Mouse (Mus musculus) CH12.LX (cell line): ENCODE measurements at regions not wholly inside any gene's neighbourhood (a gene's known extent, or its start where the extent isn't known, plus 50 kb on each side); places are given as distances from the start of the nearest gene placed in this dataset.

ENCODE experiments used
- DNase-seq: peaks from one replicate; pipeline ENCODE4 v3.0.0-alpha.2; 2013; ENCODE audit errors: extremely low read depth
- H3K27ac ChIP-seq: 2 replicates; pipeline ENCODE4 v1.5.1; 2012; ENCODE audit warnings: low read depth, mild to moderate bottlenecking, control low read depth, moderate library complexity; ENCODE audit not compliant: insufficient read depth
- H3K27me3 ChIP-seq: replicated peaks from 2 replicates; pipeline ENCODE3; 2012; ENCODE audit warnings: inconsistent platforms
- H3K36me3 ChIP-seq, 2 experiments: replicated peaks in 1 of 2; 2 replicates each; pipeline versions ENCODE3 to v1.6.1; 2012; ENCODE audit warnings: inconsistent platforms in 1 of 2, low read length in 1 of 2, mild to moderate bottlenecking in 1 of 2, mixed read lengths in 1 of 2, moderate library complexity in 1 of 2; ENCODE audit not compliant: control insufficient read depth in 1 of 2, insufficient read depth in 1 of 2
- H3K4me1 ChIP-seq, 2 experiments: 2 replicates each; pipeline ENCODE4 v1.6.1; 2012; ENCODE audit warnings: inconsistent platforms in 1 of 2, moderate library complexity in 1 of 2; ENCODE audit not compliant: insufficient read depth in 2 of 2, control insufficient read depth in 1 of 2
- H3K4me2 ChIP-seq: 2 replicates; pipeline ENCODE4 v1.6.1; 2012; ENCODE audit warnings: low read depth, mild to moderate bottlenecking, control low read depth; ENCODE audit not compliant: poor library complexity, insufficient read depth, severe bottlenecking
- H3K4me3 ChIP-seq, 3 experiments: fragments of 150-350 bp in 1 of 3; sonication (generic) in 1 of 3; replicated peaks in 1 of 3; 2 replicates each; pipeline versions ENCODE3 to v1.5.1; 2011 to 2012; ENCODE audit warnings: low read depth in 2 of 3, low read length in 2 of 3, mild to moderate bottlenecking in 2 of 3, moderate library complexity in 2 of 3, control low read depth in 1 of 3, improper control_type of control experiment in 1 of 3, inconsistent platforms in 1 of 3, mixed read lengths in 1 of 3; ENCODE audit not compliant: poor library complexity in 1 of 3
- H3K79me2 ChIP-seq: replicated peaks from 2 replicates; pipeline ENCODE4 v1.6.1; 2012; ENCODE audit warnings: mild to moderate bottlenecking, moderate library complexity; ENCODE audit not compliant: control insufficient read depth, poor library complexity, insufficient read depth, severe bottlenecking; ENCODE audit errors: extremely low read depth
- H3K9ac ChIP-seq: 2 replicates; pipeline ENCODE4 v1.6.1; 2012; ENCODE audit warnings: low read depth, mild to moderate bottlenecking, control low read depth, moderate library complexity; ENCODE audit not compliant: insufficient read depth
- H3K9me3 ChIP-seq: replicated peaks from 2 replicates; pipeline ENCODE3; 2012; ENCODE audit warnings: low read length, inconsistent platforms, mixed read lengths
- CHD1 ChIP-seq: IDR thresholded peaks from 2 replicates; pipeline ENCODE4 v1.6.1; 2012; ENCODE audit warnings: low read depth, low read length, improper control_type of control experiment, inconsistent platforms
- CHD2 ChIP-seq: IDR thresholded peaks from 2 replicates; pipeline ENCODE4 v1.6.1; 2011; ENCODE audit warnings: low read length, improper control_type of control experiment
- CTCF ChIP-seq, 2 experiments: IDR thresholded peaks in 1 of 2; conservative IDR thresholded peaks in 1 of 2; 2 replicates each; pipeline ENCODE4 v1.5.1; 2011 to 2012; ENCODE audit warnings: low read depth in 2 of 2, low read length in 2 of 2, improper control_type of control experiment in 1 of 2, inconsistent platforms in 1 of 2, mild to moderate bottlenecking in 1 of 2, moderate library complexity in 1 of 2
- EP300 ChIP-seq: IDR thresholded peaks from 2 replicates; pipeline ENCODE4 v1.6.1; 2011; ENCODE audit warnings: low read length, improper control_type of control experiment
- GABPA ChIP-seq: IDR thresholded peaks from 2 replicates; pipeline ENCODE4 v1.6.1; 2012; ENCODE audit warnings: low read depth, low read length, improper control_type of control experiment, inconsistent platforms; ENCODE audit not compliant: insufficient replicate concordance
- JUN ChIP-seq: IDR thresholded peaks from 2 replicates; pipeline ENCODE4 v1.6.1; 2011; ENCODE audit warnings: low read depth, mild to moderate bottlenecking, low read length, improper control_type of control experiment, moderate library complexity; ENCODE audit not compliant: insufficient read depth
- JUND ChIP-seq: conservative IDR thresholded peaks from 2 replicates; pipeline ENCODE4 v1.6.1; 2011; ENCODE audit warnings: low read depth, low read length, improper control_type of control experiment
- MAFK ChIP-seq: IDR thresholded peaks from 2 replicates; pipeline ENCODE4 v1.6.1; 2011; ENCODE audit warnings: low read length, improper control_type of control experiment; ENCODE audit not compliant: insufficient replicate concordance
- MAX ChIP-seq: IDR thresholded peaks from 2 replicates; pipeline ENCODE4 v1.6.1; 2011; ENCODE audit warnings: low read length, improper control_type of control experiment
- MAZ ChIP-seq: IDR thresholded peaks from 2 replicates; pipeline ENCODE4 v1.6.1; 2012; ENCODE audit warnings: low read depth, mild to moderate bottlenecking, inconsistent platforms, low read length, improper control_type of control experiment, moderate library complexity
- MEF2A ChIP-seq: IDR thresholded peaks from 2 replicates; pipeline ENCODE4 v1.6.1; 2014; ENCODE audit warnings: low read depth, mild to moderate bottlenecking, inconsistent platforms, low read length, improper control_type of control experiment, borderline replicate concordance
- MYC ChIP-seq: IDR thresholded peaks from 2 replicates; pipeline ENCODE4 v1.6.1; 2011; ENCODE audit warnings: low read depth, mild to moderate bottlenecking, improper control_type of control experiment, low read length
- NELFE ChIP-seq: IDR thresholded peaks from 2 replicates; pipeline ENCODE4 v1.6.1; 2011; ENCODE audit warnings: low read depth, low read length, improper control_type of control experiment
- POLR2AphosphoS2 ChIP-seq: IDR thresholded peaks from 2 replicates; pipeline ENCODE4 v1.6.1; 2011; ENCODE audit warnings: low read depth, low read length, improper control_type of control experiment
- RAD21 ChIP-seq: IDR thresholded peaks from 2 replicates; pipeline ENCODE4 v1.6.1; 2011; ENCODE audit warnings: low read depth, mild to moderate bottlenecking, low read length, improper control_type of control experiment, moderate library complexity
- TBP ChIP-seq: conservative IDR thresholded peaks from 2 replicates; pipeline ENCODE4 v1.6.1; 2011; ENCODE audit warnings: low read depth, low read length, improper control_type of control experiment
- TCF12 ChIP-seq: IDR thresholded peaks from 2 replicates; pipeline ENCODE4 v1.6.1; 2014; ENCODE audit warnings: low read depth, mild to moderate bottlenecking, inconsistent platforms, low read length, improper control_type of control experiment
- ZC3H11A ChIP-seq: IDR thresholded peaks from 2 replicates; pipeline ENCODE4 v1.6.1; 2012; ENCODE audit warnings: low read depth, mild to moderate bottlenecking, inconsistent platforms, low read length, improper control_type of control experiment
- ZKSCAN1 ChIP-seq: IDR thresholded peaks from 2 replicates; pipeline ENCODE4 v1.6.1; 2012; ENCODE audit warnings: low read depth, inconsistent platforms, low read length, improper control_type of control experiment, borderline replicate concordance
- dilution Hi-C: fragments of 300-500 bp; cut with MboI; formaldehyde crosslinking; loops from 2 replicates; pipeline ENCODE4 v1.14.3; 2020; ENCODE audit warnings: low sequenced_read_pairs; ENCODE audit not compliant: extremely low pct_unique_long_range_greater_than_20kb, extremely low pct_ligation_motif_present
- in situ Hi-C: fragments of 300-500 bp; cut with MboI; formaldehyde crosslinking; loops from 3 replicates; pipeline ENCODE4 v1.14.3; 2019; ENCODE audit warnings: low sequenced_read_pairs, low pct_ligation_motif_present, low pct_unique_long_range_greater_than_20kb, mixed read lengths

DNA sequence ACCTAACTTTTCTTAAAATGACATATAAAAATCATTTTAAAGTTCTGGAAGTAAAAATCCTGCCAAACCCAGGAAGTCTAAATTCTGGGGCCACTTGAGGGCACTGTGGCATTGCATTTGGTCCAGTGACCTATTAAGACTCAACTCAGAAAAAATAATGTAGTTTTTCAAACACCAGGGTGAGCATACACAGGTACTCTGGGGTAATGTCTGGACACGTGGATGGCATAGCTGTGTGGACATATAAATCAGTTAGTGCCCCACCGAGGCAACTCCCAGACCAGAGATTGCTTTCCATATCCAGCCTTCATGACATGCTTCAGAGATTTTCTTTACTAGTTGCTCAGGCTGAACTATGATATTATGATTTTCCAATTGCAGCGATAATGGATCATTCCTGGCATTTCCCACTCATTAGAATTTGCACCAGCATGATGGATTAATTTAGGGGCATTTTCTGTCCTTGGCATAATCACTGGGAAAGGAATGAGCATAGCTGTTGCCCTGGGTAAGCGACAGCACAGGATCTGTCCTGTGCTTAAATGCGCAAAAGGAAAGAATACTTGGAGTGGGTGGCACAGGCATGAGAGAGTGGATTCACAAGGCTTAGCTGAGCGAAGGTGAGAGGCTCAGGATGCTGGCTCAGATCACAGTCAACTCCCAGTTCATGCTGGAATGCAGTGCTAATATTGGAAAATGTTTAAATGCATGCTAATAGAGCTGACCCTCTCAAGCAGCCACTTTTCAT is 1526.6 kb upstream of the Cdh8 start:
- Histone ChIP-seq H3K9me3 (peaks cover 16% of the 10 kb centered on the region), H3K27me3 (no peaks in the 10 kb centered on the region), H3K9ac (no peak overlapping the region), H3K4me2 (no peak overlapping the region), H3K27ac (no peak overlapping the region), H3K4me1 (no peaks in the 10 kb centered on the region), H3K4me3 (no peak overlapping the region), H3K79me2 (no peaks in the 10 kb centered on the region), H3K36me3 (no peaks in the 10 kb centered on the region)
- in situ Hi-C loops (no loop called here), dilution Hi-C loops (no loop called here)
- DNase-seq: no peak
- TF ChIP-seq POLR2AphosphoS2 (no peak), TBP (no peak), TCF12 (no peak), CHD1 (no peak), GABPA (no peak)

DNA sequence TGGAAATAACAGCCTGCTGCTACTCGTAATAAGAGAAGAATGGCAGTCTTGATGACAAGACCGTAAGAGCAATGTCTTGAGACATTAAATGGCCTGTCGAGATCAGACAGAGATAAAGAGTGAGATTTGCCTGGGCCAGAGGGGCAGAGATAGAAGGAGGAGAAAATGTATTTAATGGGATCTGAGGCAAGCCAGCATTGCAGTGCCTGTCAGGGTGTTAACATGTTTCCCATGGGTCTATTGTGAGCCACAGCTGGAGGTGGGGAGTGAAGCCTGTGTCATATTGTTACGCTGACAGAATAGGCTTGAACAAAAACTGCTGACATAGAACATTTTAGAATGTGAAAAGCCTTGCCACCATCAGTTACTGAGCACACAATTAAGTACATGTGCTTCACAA is 1523.3 kb upstream of the Cdh8 start:
- Histone ChIP-seq H3K27me3 (no peaks in the 10 kb centered on the region), H3K36me3 (no peaks in the 10 kb centered on the region), H3K27ac (no peak overlapping the region), H3K79me2 (no peaks in the 10 kb centered on the region), H3K4me1 (no peaks in the 10 kb centered on the region), H3K9me3 (peaks cover 15% of the 10 kb centered on the region), H3K4me2 (no peak overlapping the region), H3K4me3 (no peak overlapping the region), H3K9ac (no peak overlapping the region)
- in situ Hi-C loops (no loop called here), dilution Hi-C loops (no loop called here)
- no peak for DNase-seq
- TF ChIP-seq MAFK (no peak), MAZ (no peak), MAX (no peak), ZKSCAN1 (no peak), MEF2A (no peak), GABPA (no peak)

DNA sequence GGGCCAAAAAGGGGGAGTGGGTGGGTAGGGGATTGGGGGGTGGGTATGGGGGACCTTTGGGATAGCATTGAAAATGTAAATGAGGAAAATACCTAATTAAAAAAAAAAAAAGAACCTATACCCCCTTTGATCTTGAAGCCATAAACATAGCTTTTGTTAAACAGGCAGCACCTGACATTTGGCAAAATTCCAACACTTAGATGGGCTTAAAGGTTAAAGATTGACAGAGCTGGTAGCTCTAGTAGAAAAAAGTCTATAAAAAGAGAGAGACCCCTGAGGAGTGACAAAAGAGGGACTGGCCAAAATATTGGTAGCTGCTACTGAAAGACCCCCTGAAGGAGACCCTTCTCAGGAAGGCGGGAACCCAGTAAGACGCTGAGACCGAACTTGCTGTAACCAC is 1474.0 kb upstream of the Cdh8 start:
- no peak for TF ChIP-seq JUND
- TF ChIP-seq JUN: no peak
- no peak for TF ChIP-seq CTCF (conservative IDR thresholded peaks at IDR 0.05 in 1 of 2, IDR thresholded peaks at IDR 0.05 in 1 of 2; ENCODE audit: low read depth in 2 of 2, low read length in 2 of 2)
- no peak for TF ChIP-seq ZKSCAN1
- no peak for TF ChIP-seq MYC
- no peak for TF ChIP-seq EP300
- TF ChIP-seq ZC3H11A: no peak
- no peak for TF ChIP-seq RAD21
- TF ChIP-seq CHD2: no peak
- no peak for TF ChIP-seq NELFE
- TF ChIP-seq MAFK: no peak
- no peak for TF ChIP-seq MAZ
- in situ Hi-C loops: no loop called here

More for the DNA sequence above, 1474.0 kb upstream of the Cdh8 start:
- Histone ChIP-seq H3K27me3 (no peaks in the 10 kb centered on the region), H3K79me2 (no peaks in the 10 kb centered on the region), H3K9ac (no peak overlapping the region), H3K36me3 (no peaks in the 10 kb centered on the region), H3K4me2 (no peak overlapping the region), H3K4me3 (no peak overlapping the region), H3K9me3 (peaks cover 33% of the 10 kb centered on the region), H3K4me1 (no peaks in the 10 kb centered on the region), H3K27ac (no peak overlapping the region)
- no peak for DNase-seq
- dilution Hi-C loops: no loop called here
